Comparison of ENCODE assay signal across 22 mouse cellular contexts in the genomic region with DNA sequence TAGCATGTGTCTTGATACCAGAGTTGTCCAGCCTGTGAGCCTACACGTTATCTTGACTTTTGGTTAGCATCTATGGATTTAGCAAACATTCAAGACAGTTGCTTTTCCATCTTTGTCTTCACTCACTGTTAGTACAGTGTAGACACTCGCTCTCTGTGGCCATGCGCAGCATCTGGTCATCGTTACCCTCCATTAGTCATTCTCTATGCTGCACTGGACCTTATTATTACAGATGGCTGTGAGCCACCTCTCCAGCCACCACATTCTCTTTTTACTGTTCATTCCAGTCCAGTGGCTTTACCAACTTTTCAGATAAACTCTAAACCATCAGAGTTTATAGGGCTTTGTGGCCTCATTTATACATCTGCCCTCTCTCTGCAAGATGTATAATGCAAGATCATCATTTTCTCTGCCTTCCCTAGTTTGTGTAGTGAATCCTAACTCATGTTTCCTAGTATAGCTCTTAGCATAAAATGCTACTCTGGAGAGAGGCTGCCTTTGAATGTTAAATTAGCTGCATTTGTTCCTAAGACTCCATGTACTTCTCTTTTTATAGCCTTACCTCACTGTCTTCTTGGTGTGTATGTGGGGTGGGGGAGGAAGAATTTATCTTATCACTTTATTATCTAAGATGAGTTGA. TPM values are rescaled to one million over a fixed set of nuclear protein-coding genes. Genes with fewer than 3 reads are reported as not detected.
A peak's percentile ranks its signal among the peaks of the same experiment; 100 is the strongest.
DNase-seq lines count a peak whose midpoint lies in the region; ATAC-seq and TF ChIP-seq lines count a peak whose summit lies in the region.
"Had no signal": no experiment of that assay in that cellular context is flagged by ENCODE, and none has a peak within 500 bp of the region (broad histone marks: within the 10 kb centered on the region; RNA-seq: fewer than 3 reads in every experiment).

No protein-coding gene starts in this region.

- 0 out of 2 replicates have a peak overlapping the region, but pooled peaks have one; percentile 6 for H3K27ac ChIP-seq in layer of hippocampus, adult 2 months
- no peak overlapping the region for H3K27ac ChIP-seq in ES-E14 (ENCODE audit: insufficient read depth, low read depth, low read length, poor library complexity, severe bottlenecking)
- no peak overlapping the region for H3K27ac ChIP-seq in intestine, postnatal 0 days (ENCODE audit: low read depth, low read length)
- H3K27ac ChIP-seq: embryonic facial prominence, embryonic 15.5 days; heart, embryonic 13.5 days; hindbrain, embryonic 13.5 days; liver, embryonic 15.5 days; macrophage; neural tube, embryonic 13.5 days had no signal

- 0 out of 2 replicates have a peak, but pooled peaks have one; percentile 2 for TF ChIP-seq CTCF in layer of hippocampus, adult 2 months (conservative IDR thresholded peaks at IDR 0.05)
- TF ChIP-seq CTCF in intestine, postnatal 0 days (IDR thresholded peaks at IDR 0.05; ENCODE audit: low read depth): no peak

- no peak for ATAC-seq in intestine, postnatal 0 days
- ATAC-seq: inflammation-experienced regulatory T-cells, adult 6 months had no signal

- no peaks in the 10 kb centered on the region for H3K4me1 ChIP-seq in ES-E14 (ENCODE audit: control insufficient read depth in 2 of 2, insufficient read depth in 2 of 2, low read length in 2 of 2, poor library complexity in 1 of 2)
- H3K4me1 ChIP-seq in intestine, postnatal 0 days (replicated peaks; ENCODE audit: control insufficient read depth, insufficient read depth, low read length): no peaks in the 10 kb centered on the region
- H3K4me1 ChIP-seq: embryonic facial prominence, embryonic 15.5 days; heart, embryonic 13.5 days; hindbrain, embryonic 13.5 days; neural tube, embryonic 13.5 days had no signal

- no peak for DNase-seq in layer of hippocampus, adult 2 months (ENCODE audit: low spot score in 2 of 2)
- no peak for DNase-seq in layer of hippocampus, adult 9-11 months
- no peak for DNase-seq in ES-E14 (ENCODE audit: low read depth, low spot score)
- peak; percentile 46 for DNase-seq in embryo, embryonic 10.5 days (ENCODE audit: low spot score)
- peak; percentile 12 for DNase-seq in mesoderm, embryonic 11.5 days (ENCODE audit: low read depth, low spot score)
- DNase-seq in kidney, adult 11 months: no peak
- DNase-seq in kidney, adult 18-20 months: no peak
- DNase-seq: adrenal gland, postnatal 14 days; B cell, adult 2 months; cerebellum, adult 11 months; cerebellum, postnatal 36 days; kidney, postnatal 4 days; right cerebral cortex, postnatal 25 days had no signal

- no peak overlapping the region for H3K9ac ChIP-seq in ES-E14 (ENCODE audit: insufficient read depth, low read depth, low read length, poor library complexity, severe bottlenecking)
- H3K9ac ChIP-seq in intestine, postnatal 0 days (ENCODE audit: low read depth, low read length): no peak overlapping the region
- H3K9ac ChIP-seq: embryonic facial prominence, embryonic 15.5 days; heart, embryonic 13.5 days; hindbrain, embryonic 13.5 days; liver, embryonic 15.5 days; neural tube, embryonic 13.5 days had no signal

- H3K4me3 ChIP-seq in layer of hippocampus, adult 2 months: no peak overlapping the region
- H3K4me3 ChIP-seq in ES-E14 (ENCODE audit: insufficient read depth in 1 of 2, low read depth in 1 of 2, low read length in 2 of 2, poor library complexity in 1 of 2, severe bottlenecking in 1 of 2): no peak overlapping the region
- H3K4me3 ChIP-seq in intestine, postnatal 0 days (ENCODE audit: low read depth, low read length): no peak overlapping the region
- H3K4me3 ChIP-seq: embryonic facial prominence, embryonic 15.5 days; heart, embryonic 13.5 days; hindbrain, embryonic 13.5 days; liver, embryonic 15.5 days; neural tube, embryonic 13.5 days had no signal

- no peak overlapping the region for H3K4me2 ChIP-seq in intestine, postnatal 0 days (replicated peaks; ENCODE audit: low read depth)
- H3K4me2 ChIP-seq: embryonic facial prominence, embryonic 15.5 days; heart, embryonic 13.5 days; hindbrain, embryonic 13.5 days; liver, embryonic 15.5 days; midbrain, embryonic 11.5 days; neural tube, embryonic 13.5 days had no signal

- no peaks in the 10 kb centered on the region for H3K27me3 ChIP-seq in intestine, postnatal 0 days (replicated peaks; ENCODE audit: control insufficient read depth, insufficient read depth, low read length)
- H3K27me3 ChIP-seq: embryonic facial prominence, embryonic 15.5 days; heart, embryonic 13.5 days; hindbrain, embryonic 13.5 days; liver, embryonic 15.5 days; neural tube, embryonic 13.5 days had no signal

- in situ Hi-C loops in ES-E14 (cut with MboI; ENCODE audit: low sequenced_read_pairs in 2 of 2, unreplicated experiment in 2 of 2): no loop called here

- WGBS in intestine, postnatal 0 days: 88% methylated on average over 4 of the region's 4 CpGs

- H3K36me3 ChIP-seq in ES-E14 (ENCODE audit: control insufficient read depth, insufficient read depth, low read length, poor library complexity, severe bottlenecking): no peaks in the 10 kb centered on the region; the same call in 1 of the 2 replicates
- H3K36me3 ChIP-seq in intestine, postnatal 0 days (ENCODE audit: control insufficient read depth, insufficient read depth): peaks cover 15% of the 10 kb centered on the region

- H3K9me3 ChIP-seq in ES-E14 (ENCODE audit: control insufficient read depth, insufficient read depth, low read depth, low read length): no peaks in the 10 kb centered on the region
- H3K9me3 ChIP-seq in intestine, postnatal 0 days (ENCODE audit: control insufficient read depth): no peaks in the 10 kb centered on the region
- H3K9me3 ChIP-seq: embryonic facial prominence, embryonic 15.5 days; heart, embryonic 13.5 days; hindbrain, embryonic 13.5 days; liver, embryonic 15.5 days; neural tube, embryonic 13.5 days had no signal

TF ChIP-seq in ES-E14, 5 proteins besides CTCF, POLR2A, EP300 and RAD21:
- TF ChIP-seq ZC3H11A (IDR thresholded peaks at IDR 0.05; ENCODE audit: borderline replicate concordance, low read depth, low read length) (no peak), MAFK (IDR thresholded peaks at IDR 0.05; ENCODE audit: insufficient read depth, low read depth, low read length) (peak; percentile 53; the same call in 1 of the 2 replicates)

RNA-seq across cellular contexts. Expression of a gene that starts 44.5 kb away (rescaled TPM):
- total RNA-seq in layer of hippocampus, adult 2 months (2021): 100 to 1,000 TPM; 121 to 128 TPM
- total RNA-seq in ES-E14 (2012; rRNA removed): 64.3 and 64.6 TPM in 2 replicates
- polyA plus RNA-seq in intestine, postnatal 0 days (2015; fragmentation: Nextera tagmentation; extraction: Ambion mirVana): 9.6 and 10.8 TPM in 2 replicates

RNA-seq across cellular contexts. Expression of a gene that starts 56.1 kb away (rescaled TPM):
- total RNA-seq in layer of hippocampus, adult 2 months (2021): 10 to 100 TPM; 14.1 to 15.6 TPM
- 31.6 and 43.0 TPM in 2 replicates for total RNA-seq in ES-E14 (2012; rRNA removed)
- polyA plus RNA-seq in intestine, postnatal 0 days (2015; fragmentation: Nextera tagmentation; extraction: Ambion mirVana): 24.6 and 26.9 TPM in 2 replicates

Comparison
In these comparisons a context has a peak if more than half of its experiments do, and no peak if none do; other contexts are left out.
1. DNase-seq: peak in embryo, embryonic 10.5 days (single experiment) and mesoderm, embryonic 11.5 days (single experiment); none in layer of hippocampus, adult 2 months (0 of 2), layer of hippocampus, adult 9-11 months (single experiment), ES-E14 (single experiment), kidney, adult 11 months (single experiment) and kidney, adult 18-20 months (single experiment).